Mouse (Mus musculus): ENCODE data around the gene Tmsb4x. TPM values are rescaled to one million over a fixed set of nuclear protein-coding genes. Genes with fewer than 3 reads are reported as not detected.

Tmsb4x gene
- polyA plus RNA-seq, 1 experiment from 2014 or later = 920 TPM

DNA sequence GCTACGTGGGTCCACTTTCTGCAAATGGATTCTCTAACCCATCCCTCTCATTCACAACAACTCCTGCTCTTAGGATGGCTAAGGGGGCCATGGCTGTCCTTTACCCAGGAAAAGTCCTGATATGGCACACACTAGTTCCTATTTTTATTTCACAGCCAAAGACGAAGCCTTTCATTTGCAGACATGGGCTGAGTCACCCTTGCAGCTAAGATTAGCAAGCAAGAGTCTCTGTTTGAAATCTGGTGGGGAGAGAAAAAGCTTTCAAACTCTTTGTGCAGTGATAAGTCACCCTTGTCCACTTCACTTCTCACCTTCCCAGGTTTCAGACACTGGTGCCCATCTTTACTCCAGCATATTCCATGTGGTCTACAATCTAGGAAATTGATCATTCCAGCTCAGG, 36.9 kb downstream of the Tmsb4x start:
- H3K4me1 ChIP-seq = no peaks in the 10 kb centered on the region
- H3K27me3 ChIP-seq (ENCODE audit: low read depth, poor library complexity, severe bottlenecking) = peaks cover 99% of the 10 kb centered on the region
- H3K36me3 ChIP-seq = no peaks in the 10 kb centered on the region
- no peak overlapping the region for H3K27ac ChIP-seq
- no peak overlapping the region for H3K4me3 ChIP-seq
- WGBS = 87% methylated on average over 2 of the region's 2 CpGs
- no peaks in the 10 kb centered on the region for H3K9me3 ChIP-seq (replicated peaks)
- no peak for DNase-seq (ENCODE audit: low spot score)

- no peaks in the 10 kb centered on the region for H3K9me3 ChIP-seq (replicated peaks)
- H3K4me3 ChIP-seq = no peak overlapping the region
- peaks cover 99% of the 10 kb centered on the region for H3K27me3 ChIP-seq (ENCODE audit: low read depth, poor library complexity, severe bottlenecking)
- H3K4me1 ChIP-seq = no peaks in the 10 kb centered on the region
- H3K36me3 ChIP-seq = no peaks in the 10 kb centered on the region
- no peak overlapping the region for H3K27ac ChIP-seq
- no peak for DNase-seq (ENCODE audit: low spot score)
- 86% methylated on average over 2 of the region's 2 CpGs for WGBS
These were observed 37.8 kb downstream of the Tmsb4x start for GRCm38 (mm10) chrX:167171281-167171680.

DNA sequence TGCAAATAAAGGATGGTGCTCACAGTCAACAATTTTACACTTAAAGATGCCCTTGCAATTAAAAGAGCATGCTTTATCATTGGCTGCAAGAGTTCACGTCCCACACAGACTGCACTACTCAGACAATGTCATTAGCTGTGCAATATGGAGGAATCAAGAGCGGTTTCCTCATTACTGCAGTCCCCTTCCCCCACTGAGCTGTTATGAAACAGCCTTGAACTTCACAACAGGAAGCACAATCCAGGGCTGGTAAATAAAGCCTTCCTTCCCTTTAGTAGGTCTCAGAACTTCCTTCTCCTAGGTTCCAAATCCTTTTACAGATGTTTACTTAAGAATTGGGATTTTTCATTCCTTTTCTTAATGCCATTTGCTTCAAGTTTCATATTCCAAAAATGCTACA, 41.8 kb downstream of the Tmsb4x start:
- no peak overlapping the region for H3K4me3 ChIP-seq
- no peak overlapping the region for H3K27ac ChIP-seq
- H3K27me3 ChIP-seq (ENCODE audit: low read depth, poor library complexity, severe bottlenecking) = peaks cover 99% of the 10 kb centered on the region
- no peaks in the 10 kb centered on the region for H3K9me3 ChIP-seq (replicated peaks)
- 73% methylated on average over 2 of the region's 2 CpGs for WGBS
- DNase-seq (ENCODE audit: low spot score) = no peak
- no peaks in the 10 kb centered on the region for H3K4me1 ChIP-seq
- no peaks in the 10 kb centered on the region for H3K36me3 ChIP-seq

DNA sequence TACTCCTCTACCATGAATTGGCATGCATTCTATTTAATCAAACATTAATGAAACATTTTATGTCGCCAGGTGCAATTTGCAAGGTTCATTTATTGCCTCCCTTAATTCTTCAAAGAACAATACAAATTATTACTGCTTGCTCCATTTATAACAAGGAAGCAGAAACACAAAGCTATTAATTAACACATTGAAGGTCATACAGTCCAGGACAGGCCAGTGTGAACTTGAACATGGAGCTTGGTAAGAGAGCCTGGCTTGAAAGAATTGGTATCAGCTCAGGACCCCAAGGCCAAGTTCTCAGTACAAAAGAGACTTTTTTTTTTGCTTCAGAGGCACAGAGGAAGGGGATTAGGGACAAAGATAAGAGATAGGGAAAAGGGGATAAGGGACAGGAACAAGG, 43.1 kb downstream of the Tmsb4x start:
- DNase-seq (ENCODE audit: low spot score) = no peak
- no peak overlapping the region for H3K4me3 ChIP-seq
- no peaks in the 10 kb centered on the region for H3K9me3 ChIP-seq (replicated peaks)
- 93% methylated on average over 1 of the region's 1 CpGs for WGBS
- H3K27ac ChIP-seq = no peak overlapping the region
- no peaks in the 10 kb centered on the region for H3K36me3 ChIP-seq
- H3K27me3 ChIP-seq (ENCODE audit: low read depth, poor library complexity, severe bottlenecking) = peaks cover 97% of the 10 kb centered on the region
- no peaks in the 10 kb centered on the region for H3K4me1 ChIP-seq

GRCm38 (mm10) chrX:167157691-167158090, 51.4 kb downstream of the Tmsb4x start:
- peaks cover 98% of the 10 kb centered on the region for H3K27me3 ChIP-seq (ENCODE audit: low read depth, poor library complexity, severe bottlenecking)
- no peaks in the 10 kb centered on the region for H3K36me3 ChIP-seq
- no peaks in the 10 kb centered on the region for H3K4me1 ChIP-seq
- 82% methylated on average over 4 of the region's 4 CpGs for whole genome bisulfite sequencing
- no peaks in the 10 kb centered on the region for H3K9me3 ChIP-seq (replicated peaks)
- no peak overlapping the region for H3K27ac ChIP-seq
- H3K4me3 ChIP-seq = no peak overlapping the region
- DNase-seq (ENCODE audit: low spot score) = no peak

Other genes with a start within 250 kb of the Tmsb4x start
- not detected in 2 replicates for gene Tlr8, start 55.0 kb upstream of the Tmsb4x start, polyA plus RNA-seq (2016; fragmentation: Nextera tagmentation; extraction: Ambion mirVana)
- 0.15 TPM in 2 replicates for gene Tlr7, start 121.2 kb upstream of the Tmsb4x start, polyA plus RNA-seq (2016; fragmentation: Nextera tagmentation; extraction: Ambion mirVana)
- 15.4 and 21.8 TPM in 2 replicates for gene Prps2, start 173.4 kb upstream of the Tmsb4x start, polyA plus RNA-seq (2016; fragmentation: Nextera tagmentation; extraction: Ambion mirVana)

Data from limb, embryonic 10.5 days (tissue).